Mouse (Mus musculus): ENCODE data around the gene Brd2.

DNA sequence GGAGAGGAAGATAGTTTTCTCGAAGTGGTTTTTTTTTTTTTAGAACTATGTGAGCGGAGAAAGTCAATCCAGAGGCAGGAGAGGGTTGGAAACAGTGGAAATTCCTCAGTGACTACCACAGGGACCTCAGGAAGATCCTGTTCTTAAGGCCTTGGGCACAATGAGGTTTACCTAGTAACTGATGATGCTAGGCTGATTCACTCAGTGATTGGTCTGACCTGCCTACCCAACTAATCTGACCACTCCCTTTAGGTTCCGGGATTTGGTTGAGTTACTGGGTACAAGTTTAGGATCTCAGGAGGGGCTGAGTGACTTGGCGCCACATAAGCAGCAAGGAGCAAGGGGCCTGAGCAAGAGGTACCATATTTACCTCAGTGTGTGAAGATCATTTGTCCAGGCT is 30.5 kb upstream of the Brd2 start, which contains the start of gene H2-DMb1:
- TF ChIP-seq CTCF (IDR thresholded peaks at IDR 0.05; ENCODE audit: control insufficient read depth, insufficient read depth, insufficient replicate concordance, low read depth, low read length) (no peak), POLR2A (IDR thresholded peaks at IDR 0.05; ENCODE audit: control insufficient read depth, low read depth, low read length) (no peak)

All from testis, adult 2 months (tissue).